Mouse (Mus musculus): ENCODE results near the gene 9830107B12Rik. TPM values are rescaled to one million over a fixed set of nuclear protein-coding genes. Genes with fewer than 3 reads are reported as not detected.

9830107B12Rik gene
- polyA plus RNA-seq (2017; shearing (Covaris generic)): 0.07 TPM

GRCm38 (mm10) chr17:48146120-48146519, at the start of gene 9830107B12Rik:
9830107B12Rik (minus strand) TSS chr17:48146268.

GRCm38 (mm10) chr17:48167103-48167502, 21.0 kb upstream of the 9830107B12Rik start, which contains the start of gene A530064D06Rik:
A530064D06Rik (minus strand) TSS chr17:48167275.

GRCm38 (mm10) chr17:48089019-48089418, 57.0 kb downstream of the 9830107B12Rik start, which contains the start of gene 1700067P10Rik:
1700067P10Rik (plus strand) TSS chr17:48089319.

Other genes with a start within 250 kb of the 9830107B12Rik start
- gene Foxp4, start 221.6 kb downstream of the 9830107B12Rik start, polyA plus RNA-seq (2017; shearing (Covaris generic)): 43.2 TPM
- gene 1700122O11Rik, start 108.0 kb downstream of the 9830107B12Rik start, polyA plus RNA-seq (2017; shearing (Covaris generic)): not detected
- gene 1700067P10Rik, start 56.9 kb downstream of the 9830107B12Rik start, polyA plus RNA-seq (2017; shearing (Covaris generic)): not detected
- not detected for gene A530064D06Rik, start 21.0 kb upstream of the 9830107B12Rik start, polyA plus RNA-seq (2017; shearing (Covaris generic))
- not detected for gene Trem1, start 86.5 kb upstream of the 9830107B12Rik start, polyA plus RNA-seq (2017; shearing (Covaris generic))
- not detected for gene Trem3, start 101.5 kb upstream of the 9830107B12Rik start, polyA plus RNA-seq (2017; shearing (Covaris generic))
- gene Treml4, start 118.0 kb upstream of the 9830107B12Rik start, polyA plus RNA-seq (2017; shearing (Covaris generic)): 1.2 TPM
- 32.8 TPM for gene Treml2, start 153.2 kb upstream of the 9830107B12Rik start, polyA plus RNA-seq (2017; shearing (Covaris generic))
- gene B430306N03Rik, start 169.9 kb upstream of the 9830107B12Rik start, polyA plus RNA-seq (2017; shearing (Covaris generic)): 4.9 TPM
- gene Trem2, start 200.1 kb upstream of the 9830107B12Rik start, polyA plus RNA-seq (2017; shearing (Covaris generic)): not detected
- not detected for gene Treml1, start 213.6 kb upstream of the 9830107B12Rik start, polyA plus RNA-seq (2017; shearing (Covaris generic))

Measured in CD4-positive, CD25-positive, alpha-beta regulatory T cell (primary cell).